Mouse (Mus musculus): ENCODE measurements around the gene Arhgap44.

- TF ChIP-seq CTCF (IDR thresholded peaks at IDR 0.05; ENCODE audit: extremely low read depth, insufficient read length, insufficient replicate concordance, low read depth, low read length) (no peak), POLR2A (IDR thresholded peaks at IDR 0.05; ENCODE audit: low read depth, low read length) (no peak)
Observed at GRCm38 (mm10) chr11:65205306-65205705, 42.5 kb upstream of the Arhgap44 start.
